Mouse (Mus musculus): ENCODE measurements at regions not wholly inside any gene's neighbourhood (a gene's known extent, or its start where the extent isn't known, plus 50 kb on each side); places are given as distances from the start of the nearest gene placed in this dataset.

- TF ChIP-seq POLR2A (IDR thresholded peaks at IDR 0.05; ENCODE audit: borderline replicate concordance, low read depth, low read length) (no peak), CTCF (IDR thresholded peaks at IDR 0.05; ENCODE audit: low read depth, low read length) (no peak)
Observed at GRCm38 (mm10) chr3:131940896-131941295, 144.2 kb upstream of the Dkk2 start.
